Mouse (Mus musculus) bone marrow macrophage, adult 2 months (primary cell): Measurements from ENCODE around the gene Rtn1.

ENCODE experiments used
- CTCF ChIP-seq: IDR thresholded peaks from 2 replicates; pipeline ENCODE4 v1.5.1; 2012; ENCODE audit warnings: low read depth, mild to moderate bottlenecking, low read length, moderate library complexity
- POLR2A ChIP-seq: IDR thresholded peaks from 2 replicates; pipeline ENCODE4 v1.6.1; 2012; ENCODE audit warnings: mild to moderate bottlenecking, low read depth, low read length, borderline replicate concordance

- TF ChIP-seq CTCF = no peak
- no peak for TF ChIP-seq POLR2A
Measured at GRCm38 (mm10) chr12:72184929-72185328, 223.9 kb downstream of the Rtn1 start, which contains the start of gene Ccdc175.
